Mouse (Mus musculus) megakaryocyte, adult 5-6 weeks (primary cell): Measurements from ENCODE around the gene Gm17521. TPM values are rescaled to one million over a fixed set of nuclear protein-coding genes. Genes with fewer than 3 reads are reported as not detected.
"Not testable (repeated sequence)": the region's sequence is repeated elsewhere in the genome, so short reads cannot be mapped to it uniquely, and the experiment has no call there.

Experiments used
- ATAC-seq: 2 replicates; pipeline ENCODE4 v1.8.0; 2016; ENCODE audit warnings: mild to moderate bottlenecking, inconsistent platforms; ENCODE audit not compliant: poor library complexity, severe bottlenecking
- total RNA-seq, 2 experiments: library from RNA; stranded (forward) in 1 of 2; stranded (reverse) in 1 of 2; fragments of 153-499, 151-499 nt in 1 of 2; fragments of 221-1000, 200-1000 nt in 1 of 2; gene quantifications; 2 replicates each; pipeline versions ENCODE4 v1.2.3 to v1.2.4; 2015 to 2017

Gene Gm17521
- total RNA-seq (2015) (not detected in 2 replicates), total RNA-seq (2017) (not detected in 2 replicates)

DNA sequence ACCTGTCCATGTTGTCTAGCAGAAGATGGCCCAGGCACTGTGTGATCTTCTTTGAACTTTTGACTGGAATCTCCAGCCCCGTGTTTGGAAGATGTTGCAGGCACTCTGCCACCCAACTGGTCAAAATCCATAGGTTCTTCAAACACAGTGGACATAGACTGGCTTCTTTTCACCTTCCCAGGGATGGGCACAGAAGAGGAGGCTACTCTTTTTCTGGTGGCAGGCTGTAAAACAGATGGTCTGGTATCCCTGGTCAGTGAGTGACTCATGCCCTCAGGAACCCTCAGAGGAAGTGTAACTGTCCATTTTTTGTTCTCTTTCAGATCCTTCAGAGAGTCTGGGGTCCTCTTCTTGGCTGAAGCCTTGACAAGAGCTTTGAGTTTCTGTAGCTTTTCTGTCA, at the start of gene Gm17521:
TSS of gene Gm17521 (minus strand) at position 101 of the 400 bp plus-strand sequence.
- not testable (repeated sequence) for ATAC-seq

DNA sequence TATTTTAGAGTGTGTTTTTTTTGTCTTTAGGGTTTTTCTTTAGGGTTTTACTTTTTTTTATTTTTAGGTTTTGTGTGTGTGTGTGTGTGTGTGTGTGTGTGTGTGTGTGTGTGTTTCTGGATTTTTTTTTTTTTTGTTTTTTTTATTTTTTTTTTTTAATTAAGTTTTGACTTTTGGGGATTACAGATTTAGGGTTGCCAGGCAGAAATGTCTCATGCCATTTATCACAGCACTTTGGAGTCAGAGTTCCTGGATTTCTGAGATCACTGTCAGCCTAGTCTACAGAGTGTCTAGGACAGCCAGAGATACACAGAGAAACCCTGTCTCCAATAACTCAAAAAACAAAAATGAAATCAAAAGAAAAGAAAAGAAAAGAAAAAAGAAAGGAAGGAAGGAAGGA, 14.5 kb upstream of the Gm17521 start:
- no peak for ATAC-seq

DNA sequence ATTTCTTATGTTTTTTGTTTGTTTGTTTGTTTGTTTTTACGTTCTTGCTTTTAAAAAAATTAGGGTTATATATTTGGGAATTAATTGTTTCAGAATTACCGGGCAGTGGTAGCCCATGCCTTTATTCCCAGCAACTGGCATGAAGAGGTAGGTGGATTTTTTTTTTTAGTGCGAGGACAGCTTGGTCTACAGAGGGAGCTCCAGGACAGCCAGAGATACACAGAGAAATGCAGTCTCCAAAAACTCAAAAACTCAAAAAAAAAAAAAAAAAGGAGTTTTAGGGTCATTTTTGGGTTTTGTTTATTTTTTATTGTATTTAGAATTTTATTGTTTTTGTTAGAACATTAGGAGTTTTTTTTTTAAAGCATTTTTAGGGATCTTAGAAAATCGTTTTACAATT, 14.0 kb upstream of the Gm17521 start:
- ATAC-seq = no peak

Other genes starting within 250 kb of the Gm17521 start
- gene Cldn34c1, start 73.8 kb upstream of the Gm17521 start, total RNA-seq (2015) = 1.2 and 1.9 TPM in 2 replicates
- gene Cldn34c1, start 73.8 kb upstream of the Gm17521 start, total RNA-seq (2017) = 0.37 and 3.7 TPM in 2 replicates
- not detected in 2 replicates for gene Srsx, start 192.8 kb upstream of the Gm17521 start, total RNA-seq (2015)
- not detected in 2 replicates for gene Srsx, start 192.8 kb upstream of the Gm17521 start, total RNA-seq (2017)
- gene Gm17577, start 217.2 kb upstream of the Gm17521 start, total RNA-seq (2015) = not detected in 2 replicates
- not detected in 2 replicates for gene Gm17577, start 217.2 kb upstream of the Gm17521 start, total RNA-seq (2017)